Mouse (Mus musculus) heart, adult 9 months (tissue): ENCODE results near the gene Atp6v1f.
A peak's percentile ranks its signal among the peaks of the same experiment; 100 is the strongest.

Experiments used
- DNase-seq, 2 experiments: peaks; one replicate each; pipeline ENCODE4 v3.0.0; 2022; ENCODE audit warnings: low spot score in 2 of 2

The Atp6v1f gene

DNA sequence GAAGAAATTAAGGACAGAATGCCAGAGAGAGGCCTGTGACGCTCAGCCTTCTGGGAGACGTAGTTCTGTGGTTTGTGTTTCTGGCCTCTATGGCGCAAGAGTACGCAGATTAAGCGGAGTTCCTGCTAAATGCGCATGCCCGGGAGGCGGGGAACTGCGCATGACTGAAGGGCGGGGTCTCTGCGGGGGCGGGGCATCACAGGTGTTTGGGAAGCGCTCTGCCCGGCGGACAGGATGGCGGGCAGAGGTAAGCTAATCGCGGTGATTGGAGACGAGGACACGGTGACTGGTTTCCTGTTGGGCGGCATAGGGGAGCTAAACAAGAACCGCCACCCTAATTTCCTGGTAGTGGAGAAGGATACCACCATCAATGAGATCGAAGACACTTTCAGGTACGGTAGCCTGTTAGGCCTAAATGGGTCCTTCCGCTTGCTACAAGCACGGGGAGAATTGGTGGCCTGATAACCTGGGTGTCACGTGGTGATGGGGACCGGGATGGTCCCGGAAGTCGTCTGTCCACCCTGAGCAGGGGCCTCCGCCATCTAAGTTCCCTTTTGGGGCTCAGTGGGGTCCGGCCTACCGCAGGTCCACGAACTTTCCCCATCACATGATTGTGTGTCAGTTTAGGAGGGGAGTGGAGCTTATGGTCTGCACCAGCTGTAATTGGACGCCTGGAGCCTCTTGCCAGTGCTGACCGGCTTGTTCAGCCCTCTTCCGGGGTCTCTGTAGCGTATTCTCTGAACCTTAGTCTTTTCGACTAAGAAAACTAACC lies at the start of gene Atp6v1f:
Gene Atp6v1f, plus strand, starts transcription at position 136 of the 772 bp plus-strand sequence.
- peak; percentile 84 to 91 for DNase-seq

DNA sequence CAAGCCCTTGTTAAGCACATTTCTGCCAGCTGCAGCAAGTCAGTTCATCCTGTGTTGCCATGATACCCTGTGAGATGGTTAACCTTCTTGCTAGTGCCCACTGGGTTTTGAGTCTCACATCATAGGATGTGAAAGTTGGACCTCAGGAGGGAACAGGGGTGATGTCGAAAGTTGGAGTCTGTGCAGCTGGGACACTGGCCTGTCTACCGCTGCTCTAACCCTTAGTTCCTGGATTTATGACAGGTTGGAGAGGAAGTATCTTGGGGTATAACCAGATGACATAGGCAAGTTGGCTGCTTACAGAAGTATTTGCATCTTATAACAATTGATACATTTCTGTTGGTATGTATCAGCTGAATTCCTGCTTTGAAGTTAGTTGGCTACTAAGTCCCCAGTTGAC lies 46.9 kb upstream of the Atp6v1f start:
- no peak for DNase-seq

DNA sequence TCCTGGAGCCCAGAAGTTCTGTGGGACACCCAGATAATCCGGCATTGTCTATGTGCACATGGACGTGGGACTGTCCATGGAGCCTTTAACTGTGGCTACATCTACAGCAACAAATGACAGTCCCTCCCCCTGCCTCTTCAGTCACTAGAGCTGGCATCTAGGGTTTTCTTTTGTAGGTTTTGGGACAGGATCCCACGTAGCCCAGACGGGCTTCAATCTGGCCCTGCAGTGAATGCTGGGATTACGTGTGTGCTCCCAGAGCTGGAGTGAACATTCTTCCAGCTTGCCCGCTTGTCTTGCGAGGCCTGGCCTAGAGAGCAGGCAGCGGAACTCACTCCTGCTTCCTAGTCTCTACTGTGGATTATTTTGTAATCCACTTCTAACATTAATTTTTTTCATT lies 42.4 kb upstream of the Atp6v1f start:
- DNase-seq = no peak

DNA sequence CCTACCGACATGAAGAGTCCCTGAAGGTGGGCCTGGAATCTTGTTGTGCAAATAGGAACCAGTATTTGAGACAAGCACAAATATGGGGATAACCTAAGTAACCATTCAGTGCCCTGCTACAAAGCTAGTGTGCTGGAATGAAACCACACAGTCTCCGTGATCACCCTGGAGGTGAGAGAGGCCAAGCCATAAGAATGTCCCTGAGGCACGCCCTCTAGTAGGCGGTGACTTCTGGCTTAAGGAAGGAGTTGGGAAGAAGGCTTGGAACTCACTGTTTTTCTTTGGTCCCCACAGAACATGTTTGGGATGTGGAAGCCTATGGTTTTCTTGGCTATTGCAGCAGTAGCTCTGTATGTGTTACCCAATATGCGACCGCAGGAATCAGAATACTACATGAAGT lies 41.2 kb upstream of the Atp6v1f start:
- no peak for DNase-seq

DNA sequence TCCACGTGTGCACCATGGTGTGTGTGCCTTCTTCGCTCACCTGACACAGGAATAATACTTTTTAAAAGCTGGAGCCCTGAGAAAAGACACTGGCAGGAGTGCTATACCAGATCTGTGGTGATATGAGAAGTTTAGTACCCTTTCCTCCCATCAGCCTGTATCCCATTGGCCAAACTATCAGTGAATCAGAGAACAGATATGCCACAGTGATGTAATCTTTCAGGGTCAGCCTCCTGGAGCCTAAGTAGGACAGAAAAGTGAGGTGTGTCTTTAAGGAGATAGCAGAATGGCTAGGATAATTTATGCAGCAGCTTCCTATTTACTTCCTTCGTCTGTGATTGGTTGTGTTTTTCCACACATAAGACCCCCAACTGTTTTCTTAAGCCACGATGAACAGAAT lies 39.3 kb upstream of the Atp6v1f start:
- no peak for DNase-seq

DNA sequence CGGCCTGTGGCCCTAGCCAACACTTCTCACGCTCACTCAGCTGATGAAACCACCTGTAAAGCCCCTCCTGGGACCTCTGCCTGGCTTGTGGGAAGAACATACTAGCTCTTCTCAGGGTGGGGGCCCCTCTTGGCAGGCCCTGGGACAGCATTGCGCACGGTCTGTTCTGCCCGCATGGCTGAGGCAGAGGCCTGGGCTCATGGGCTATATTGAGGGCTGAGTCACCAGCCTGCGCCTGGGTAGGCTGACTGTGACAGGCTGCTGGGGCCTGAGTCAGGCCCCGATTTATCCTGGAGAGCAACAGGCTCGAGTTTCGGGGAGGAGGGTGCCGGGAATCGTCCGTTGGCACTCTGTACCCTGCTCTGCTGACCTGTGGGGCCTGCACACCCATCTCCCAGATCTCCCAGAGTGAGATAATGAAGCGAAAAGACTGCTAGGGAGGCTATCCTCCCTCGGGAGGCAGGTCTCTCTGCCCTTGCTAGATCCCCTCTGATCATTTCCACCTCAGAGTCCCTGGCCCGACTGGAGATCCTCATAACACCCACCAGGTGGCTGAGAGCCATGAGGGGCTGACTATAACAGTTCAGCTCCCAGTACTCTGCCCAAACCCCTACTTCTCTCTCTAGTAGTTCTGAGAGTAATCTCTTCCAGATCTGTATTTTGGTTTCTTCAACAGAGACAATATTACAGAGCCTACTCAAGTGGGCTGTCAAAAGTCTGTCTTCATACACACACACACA lies 36.7 kb upstream of the Atp6v1f start:
- peak in 1 of 2 experiments; percentile 23 for DNase-seq

DNA sequence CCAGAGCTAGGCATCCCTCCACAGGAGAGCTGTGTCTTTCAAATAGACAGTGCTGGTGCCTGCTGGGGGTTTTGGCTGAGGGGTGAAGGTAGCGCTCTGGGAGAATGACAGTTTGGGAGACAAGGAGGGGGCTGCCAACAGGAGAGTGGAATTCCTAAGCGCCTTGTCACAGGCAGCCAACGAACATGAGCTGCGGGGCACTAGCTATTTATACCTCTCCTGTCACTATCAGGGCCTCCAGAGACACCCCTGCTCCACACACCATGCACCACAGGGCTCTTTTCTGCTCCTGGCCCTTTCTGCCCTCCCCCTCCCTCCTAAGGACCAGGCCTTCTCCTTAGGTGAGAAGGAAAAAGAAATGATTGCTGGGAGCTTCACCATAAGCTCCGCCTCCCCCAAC lies 36.0 kb upstream of the Atp6v1f start:
- DNase-seq = peak; percentile 69

DNA sequence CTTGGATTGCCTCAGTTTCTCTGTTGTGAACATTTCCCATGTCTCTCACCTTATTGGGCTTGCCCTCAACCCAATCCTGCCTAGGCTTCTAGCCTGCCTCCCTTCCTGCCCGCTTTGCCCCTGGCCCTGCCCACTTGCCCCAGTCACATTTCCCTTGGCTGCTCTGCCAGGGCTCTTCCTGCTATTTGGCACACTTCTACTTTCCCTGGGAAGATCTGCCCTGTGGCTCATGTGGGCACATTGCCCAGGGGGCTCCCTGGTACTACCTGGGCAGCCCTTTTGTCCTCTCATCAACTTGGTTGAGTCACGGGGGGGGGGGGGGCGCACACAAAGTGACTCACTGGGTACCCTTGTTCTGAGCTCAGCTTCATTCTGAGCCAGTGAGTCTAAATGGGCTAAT lies 35.4 kb upstream of the Atp6v1f start:
- DNase-seq = peak; percentile 46 to 58

DNA sequence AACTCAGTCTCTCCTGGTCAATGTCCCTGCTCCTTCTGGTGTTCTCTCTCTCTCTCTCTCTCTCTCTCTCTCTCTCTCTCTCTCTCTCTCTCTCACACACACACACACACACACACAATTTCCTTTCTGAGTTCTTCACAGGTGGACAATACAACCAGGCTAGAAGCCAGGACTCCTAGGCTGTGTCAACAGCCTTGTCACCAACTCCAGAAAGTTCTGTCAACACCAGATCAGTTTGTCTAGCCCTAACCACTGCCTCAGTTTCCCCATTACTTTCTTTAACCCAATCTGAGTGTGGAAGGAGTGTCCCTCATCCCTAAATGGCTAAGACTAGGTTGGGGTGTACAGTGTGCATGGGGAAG lies 34.9 kb upstream of the Atp6v1f start:
- DNase-seq = no peak

DNA sequence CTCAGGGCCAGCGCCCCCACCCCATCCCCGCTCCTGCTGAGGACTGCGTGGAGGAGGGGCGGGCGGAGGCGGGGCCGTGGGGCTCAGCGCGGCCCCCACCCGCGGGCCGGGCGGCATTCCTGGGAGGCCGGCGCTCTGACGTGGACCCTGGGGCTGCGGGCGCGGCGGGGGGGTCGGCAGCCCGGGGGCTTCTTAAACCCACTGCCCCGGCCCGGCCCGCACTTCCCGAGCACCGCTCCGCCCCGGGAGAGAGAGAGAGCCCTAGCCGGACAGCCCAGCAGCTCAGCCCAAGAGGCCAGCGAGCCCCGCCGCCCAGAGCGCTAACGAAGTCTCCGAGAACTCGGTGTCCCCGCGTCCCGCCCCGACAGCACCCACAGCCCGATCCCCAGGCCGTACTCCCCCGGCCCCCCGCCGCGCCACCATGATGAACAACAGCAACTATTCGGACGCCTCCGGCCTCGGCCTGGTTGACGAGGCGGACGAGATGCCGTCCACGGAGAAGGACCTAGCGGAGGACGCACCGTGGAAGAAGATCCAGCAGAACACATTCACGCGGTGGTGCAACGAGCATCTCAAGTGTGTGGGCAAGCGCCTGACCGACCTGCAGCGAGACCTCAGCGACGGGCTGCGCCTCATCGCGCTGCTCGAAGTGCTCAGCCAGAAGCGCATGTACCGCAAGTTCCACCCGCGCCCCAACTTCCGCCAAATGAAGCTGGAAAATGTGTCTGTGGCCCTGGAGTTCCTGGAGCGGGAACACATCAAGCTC lies 34.3 kb upstream of the Atp6v1f start, which contains the start of gene Flnc:
Gene Flnc, plus strand, starts transcription at position 219 of the 766 bp plus-strand sequence.
- DNase-seq = peak; percentile 49 to 56

DNA sequence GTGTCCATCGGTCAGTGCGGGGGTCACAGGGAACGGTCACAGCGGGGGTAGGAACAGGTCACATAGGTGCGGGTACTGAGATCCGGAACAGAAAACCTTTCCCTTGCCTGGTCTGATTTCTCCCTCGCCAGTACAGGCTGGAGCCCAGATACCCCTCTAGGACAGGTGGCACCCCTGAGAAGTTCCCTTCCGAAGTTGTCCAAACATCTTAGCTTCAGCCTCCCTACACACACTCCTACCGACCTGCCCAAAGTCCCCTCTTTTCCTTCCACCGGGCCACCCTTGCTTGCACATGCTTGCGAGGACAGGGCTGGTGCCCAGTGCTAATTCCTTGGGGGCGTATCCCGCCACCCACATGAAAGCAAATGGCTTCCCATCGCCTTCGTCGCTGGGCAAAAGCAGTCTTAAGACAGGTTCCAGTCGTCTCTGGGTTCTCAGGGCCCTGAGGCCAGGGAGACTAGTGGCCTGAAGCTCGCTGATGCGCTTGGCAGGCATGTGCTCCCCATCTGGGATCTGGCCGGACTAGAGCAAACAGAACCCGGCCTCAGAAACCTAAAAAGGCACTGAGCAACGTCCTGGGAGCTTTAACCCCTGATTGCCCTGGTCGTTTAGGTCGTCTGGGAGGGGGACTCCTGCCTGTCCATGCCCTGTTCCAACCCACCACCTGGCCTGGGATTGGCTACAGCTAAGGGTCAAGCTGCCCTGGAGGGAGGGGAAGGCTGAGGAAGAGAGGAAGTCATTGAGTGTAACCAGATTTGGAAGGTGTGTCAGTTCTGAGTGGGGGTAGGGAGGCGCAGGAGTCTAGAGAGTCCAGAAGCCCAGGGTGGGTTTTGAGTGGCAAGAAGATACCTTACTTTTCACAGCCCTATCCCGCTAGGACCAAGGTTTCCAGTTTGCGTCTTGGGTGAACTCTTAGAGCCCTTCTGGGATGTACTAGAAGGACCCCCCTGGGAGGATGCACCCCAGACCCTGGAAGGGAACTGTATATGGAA lies 33.4 kb upstream of the Atp6v1f start:
- peak; percentile 79 to 84 for DNase-seq

DNA sequence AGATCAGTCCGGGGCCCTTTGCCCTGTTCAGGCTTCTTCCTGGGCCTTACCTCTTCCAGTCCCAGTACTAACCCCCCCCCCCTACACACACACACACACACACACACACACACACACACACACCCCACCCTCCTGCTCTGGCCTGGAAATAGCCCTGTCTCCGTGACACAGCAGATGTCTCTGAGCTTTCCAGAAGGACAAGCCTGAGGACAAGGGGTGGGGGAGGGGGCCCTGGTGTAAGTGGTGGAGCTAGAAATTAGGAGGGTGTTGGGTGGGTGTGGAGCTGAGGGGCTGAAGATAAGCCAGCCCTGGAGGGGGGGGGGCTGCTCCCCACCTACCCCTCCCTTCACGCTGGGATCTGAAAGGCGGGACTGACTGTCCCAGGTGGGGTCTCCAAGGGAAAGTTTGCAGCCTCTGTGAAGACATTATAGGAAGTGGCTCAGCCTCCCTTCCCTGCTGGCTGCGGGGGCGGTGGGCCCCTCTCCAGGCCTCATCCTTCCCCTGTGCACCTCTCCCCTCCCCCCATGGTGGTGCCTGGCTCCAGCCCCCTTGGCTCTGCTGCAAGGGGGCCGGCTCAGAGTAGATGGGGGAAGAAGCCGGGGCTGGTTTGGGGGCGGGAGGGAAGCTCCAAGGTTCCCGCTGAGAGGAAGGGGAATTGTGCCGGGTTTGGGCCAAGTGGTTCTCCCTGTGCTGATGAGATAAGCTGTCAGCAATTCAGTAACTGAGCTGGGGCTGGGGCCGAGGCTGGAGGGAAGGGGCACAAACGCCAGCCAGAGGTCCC lies 32.4 kb upstream of the Atp6v1f start:
- peak; percentile 52 to 56 for DNase-seq

DNA sequence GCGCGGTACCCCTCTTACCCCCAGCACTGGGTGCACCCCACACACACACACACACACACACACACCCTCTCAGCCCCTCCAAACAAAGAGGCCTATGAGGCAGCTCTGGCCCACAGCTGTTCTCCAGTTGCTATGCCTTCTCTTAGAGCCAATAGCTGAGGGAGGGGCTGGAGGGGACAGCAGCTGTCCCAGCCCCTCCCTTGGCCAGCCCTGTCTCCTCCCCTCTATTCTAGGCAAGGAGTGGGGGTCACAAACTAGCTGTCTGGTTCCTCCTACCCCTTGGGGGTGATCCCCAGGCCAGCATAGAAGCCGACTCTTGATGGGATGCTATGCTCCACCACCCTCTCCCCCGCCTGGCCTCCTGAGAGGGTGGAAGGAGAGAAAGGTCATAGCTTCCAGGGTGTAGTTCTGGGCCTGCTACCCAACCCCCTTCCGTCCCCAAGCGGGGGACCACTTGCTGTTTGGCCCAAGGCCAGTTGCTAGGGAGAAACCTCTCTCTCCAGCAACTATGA lies 31.5 kb upstream of the Atp6v1f start:
- DNase-seq = peak; percentile 44 to 61

DNA sequence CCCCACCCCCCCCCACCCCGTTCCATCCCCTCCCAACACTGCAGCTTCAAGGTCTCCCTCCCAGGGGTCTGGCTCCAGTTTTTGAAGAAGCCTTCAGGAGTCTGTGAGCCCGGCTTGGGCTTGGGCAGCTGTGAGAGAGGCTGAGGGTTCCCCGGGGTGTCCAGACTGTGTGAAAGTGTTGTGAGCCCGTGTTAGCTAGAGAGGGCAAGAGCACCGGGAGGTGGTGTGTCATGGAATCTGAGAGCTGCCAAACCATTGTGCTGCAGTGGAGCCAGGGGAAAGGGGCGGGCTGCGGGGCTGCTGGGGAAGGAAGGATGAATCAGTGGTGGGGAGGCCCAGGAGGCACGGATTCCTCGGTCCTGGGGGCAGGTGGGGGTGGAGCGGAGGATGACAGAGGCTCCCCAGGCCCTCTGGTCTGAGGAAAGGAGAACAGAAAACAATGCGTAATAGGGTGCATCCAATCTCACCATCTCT lies 31.0 kb upstream of the Atp6v1f start:
- DNase-seq = peak; percentile 76 to 82

DNA sequence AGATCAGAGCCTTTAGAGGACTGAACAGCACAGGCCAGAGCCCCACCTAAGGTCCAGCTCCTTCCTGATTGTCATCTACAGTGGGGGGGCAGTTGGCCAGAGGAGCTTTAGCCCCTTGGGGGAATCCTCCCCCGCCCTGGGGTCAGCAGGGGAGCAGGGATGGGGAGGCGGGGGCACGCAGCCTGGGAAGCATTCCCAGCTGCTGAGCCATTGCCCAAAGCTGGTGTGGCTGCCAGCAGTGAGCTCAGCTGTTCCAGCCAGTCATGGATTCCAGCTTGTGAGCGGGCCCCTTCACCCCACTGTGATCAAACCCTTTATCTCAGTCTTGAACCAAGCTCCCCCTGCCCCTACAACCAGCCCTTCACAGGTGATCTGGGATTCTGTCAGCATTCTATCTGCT lies 28.3 kb upstream of the Atp6v1f start:
- DNase-seq = peak in 1 of 2 experiments; percentile 30

DNA sequence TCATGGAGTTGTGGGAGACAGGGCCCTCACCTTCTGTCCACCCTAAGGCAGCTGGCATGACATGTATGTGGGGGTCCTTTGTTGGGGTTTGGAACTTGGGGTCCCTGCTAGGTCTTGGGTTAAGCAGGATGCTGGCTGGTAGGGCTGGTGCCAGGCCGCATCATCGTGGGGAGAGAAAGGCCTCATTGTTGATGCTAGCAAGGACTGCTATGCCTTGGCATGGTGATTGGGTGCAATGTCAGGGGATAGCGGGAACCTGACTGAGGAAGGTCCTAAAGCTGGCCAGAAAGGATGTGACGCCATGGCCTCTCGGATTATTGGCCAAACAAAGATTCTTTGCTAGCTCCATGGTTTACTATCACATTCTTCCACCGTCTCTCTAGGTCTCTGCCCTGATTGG lies 27.7 kb upstream of the Atp6v1f start:
- DNase-seq = no peak

DNA sequence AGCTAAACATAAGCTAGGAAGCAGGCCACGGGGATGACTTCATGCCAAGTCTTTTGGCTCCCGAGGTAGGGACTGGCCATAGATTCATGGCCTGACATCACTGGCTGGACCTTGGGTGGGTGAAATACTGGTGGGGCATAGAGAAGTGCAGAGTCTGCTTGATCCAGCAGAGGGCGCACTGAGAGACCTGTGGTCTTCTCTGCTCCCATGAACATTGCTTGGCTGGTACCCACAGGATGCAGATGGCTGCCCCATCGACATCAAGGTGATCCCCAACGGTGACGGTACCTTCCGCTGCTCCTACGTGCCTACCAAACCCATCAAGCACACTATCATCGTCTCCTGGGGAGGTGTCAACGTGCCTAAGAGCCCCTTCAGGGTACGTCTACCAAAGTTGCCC lies 22.7 kb upstream of the Atp6v1f start:
- no peak for DNase-seq

DNA sequence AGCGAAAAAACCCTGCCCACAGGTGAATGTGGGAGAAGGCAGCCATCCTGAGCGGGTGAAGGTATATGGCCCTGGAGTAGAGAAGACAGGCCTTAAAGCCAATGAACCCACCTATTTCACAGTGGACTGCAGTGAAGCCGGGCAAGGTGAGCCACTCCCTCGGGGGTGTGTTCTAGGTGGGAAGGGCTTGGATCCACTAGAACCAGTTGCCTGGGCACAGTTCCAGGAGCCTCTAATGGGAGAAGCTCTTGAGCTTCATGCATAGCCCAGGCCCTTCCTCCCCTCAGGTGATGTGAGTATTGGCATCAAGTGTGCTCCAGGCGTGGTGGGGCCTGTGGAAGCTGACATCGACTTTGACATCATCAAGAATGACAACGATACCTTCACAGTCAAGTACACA lies 22.2 kb upstream of the Atp6v1f start:
- no peak for DNase-seq

DNA sequence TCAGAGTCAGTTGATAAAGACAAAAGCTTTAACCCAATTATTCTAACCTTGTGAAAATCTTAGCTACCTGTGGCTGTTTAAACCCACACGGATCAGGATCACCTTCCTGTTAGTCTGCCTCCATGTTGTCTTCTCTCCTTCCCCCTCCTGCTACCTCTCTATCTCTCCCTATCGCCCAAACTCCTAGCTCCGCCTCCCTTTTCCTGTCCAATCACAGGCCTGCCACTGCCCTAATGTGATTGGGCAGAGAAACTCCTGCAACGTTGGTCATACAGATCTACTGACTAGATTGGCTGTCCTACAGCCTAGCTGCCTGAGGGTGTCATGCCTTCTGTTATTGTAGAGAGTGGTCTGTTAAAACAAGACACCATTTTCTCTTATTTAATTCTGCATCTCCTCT lies 17.7 kb upstream of the Atp6v1f start:
- DNase-seq = no peak

DNA sequence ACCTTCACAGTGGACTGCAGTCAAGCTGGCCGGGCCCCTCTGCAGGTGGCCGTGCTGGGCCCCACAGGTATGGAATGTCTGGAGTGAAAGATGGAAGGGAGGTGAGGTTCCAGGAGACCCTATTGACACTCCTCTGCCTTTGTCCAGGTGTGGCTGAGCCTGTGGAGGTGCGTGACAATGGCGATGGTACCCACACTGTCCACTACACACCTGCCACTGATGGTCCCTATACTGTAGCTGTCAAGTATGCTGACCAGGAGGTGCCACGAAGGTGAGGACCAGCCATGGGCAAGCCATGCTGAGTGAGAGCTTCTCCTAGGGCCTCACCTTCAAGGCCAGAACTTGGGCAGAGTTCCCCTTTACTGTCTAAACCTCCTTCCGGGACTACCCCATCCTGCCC lies 16.9 kb upstream of the Atp6v1f start:
- DNase-seq = no peak
